ENCODE assay signal across 12 mouse cellular contexts in genomic region chr11:89002621-89003020, GRCm38 (mm10). TPM values are rescaled to one million over a fixed set of nuclear protein-coding genes. Genes with fewer than 3 reads are reported as not detected.
DNase-seq lines count a peak whose midpoint lies in the region; ATAC-seq and TF ChIP-seq lines count a peak whose summit lies in the region.
"Had no signal": no experiment of that assay in that cellular context is flagged by ENCODE, and none has a peak within 500 bp of the region (broad histone marks: within the 10 kb centered on the region; RNA-seq: fewer than 3 reads in every experiment).

No protein-coding gene starts in this region.

- dilution Hi-C loops in CH12.LX (cut with MboI; ENCODE audit: extremely low pct_ligation_motif_present, extremely low pct_unique_long_range_greater_than_20kb, low sequenced_read_pairs): no loop called here

- no peak for ATAC-seq in cerebellum, adult (ENCODE audit: insufficient number of reproducible peaks, low FRiP score, low TSS enrichment)
- no peak for ATAC-seq in kidney, embryonic 15.5 days (replicated peaks; ENCODE audit: low FRiP score)
- ATAC-seq in intestine, embryonic 15.5 days: no peak

- TF ChIP-seq POLR2A in CH12.LX (IDR thresholded peaks at IDR 0.05; ENCODE audit: low read depth, low read length): 0 out of 2 replicates have a peak, but pooled peaks have one; percentile 2

- peak overlapping the region; percentile 32; the same call in 1 of the 2 replicates for H3K27ac ChIP-seq in kidney, embryonic 15.5 days
- H3K27ac ChIP-seq in CH12.LX (ENCODE audit: insufficient read depth, low read depth): no peak overlapping the region
- H3K27ac ChIP-seq in intestine, embryonic 15.5 days: no peak overlapping the region

- DNase-seq in cerebellum, postnatal 14 days: peak; percentile 28 to 54
- no peak for DNase-seq in kidney, postnatal 14 days
- DNase-seq in CH12.LX (ENCODE audit: extremely low read depth): no peak
- DNase-seq in right cerebral cortex, postnatal 4 days: no peak
- no peak for DNase-seq in right cerebral cortex, adult 2 months (ENCODE audit: low spot score in 2 of 2)
- DNase-seq: lung, postnatal 10 days had no signal

- TF ChIP-seq EP300 in CH12.LX (IDR thresholded peaks at IDR 0.05; ENCODE audit: low read length): no peak

- no peak for TF ChIP-seq CTCF in CH12.LX (conservative IDR thresholded peaks at IDR 0.05 in 1 of 2, IDR thresholded peaks at IDR 0.05 in 1 of 2; ENCODE audit: low read depth in 2 of 2, low read length in 2 of 2)

- no peak for TF ChIP-seq RAD21 in CH12.LX (IDR thresholded peaks at IDR 0.05; ENCODE audit: low read depth, low read length)

- peaks cover 37% of the 10 kb centered on the region for H3K79me2 ChIP-seq in CH12.LX (replicated peaks; ENCODE audit: control insufficient read depth, extremely low read depth, insufficient read depth, poor library complexity, severe bottlenecking)

- no peak overlapping the region; the same call in 1 of the 2 replicates for H3K4me3 ChIP-seq in kidney, embryonic 15.5 days (replicated peaks)
- peak overlapping the region in 2 of 3 experiments; percentile 10 to 39 for H3K4me3 ChIP-seq in CH12.LX (replicated peaks in 1 of 3; ENCODE audit: low read depth in 2 of 3, low read length in 2 of 3, poor library complexity in 1 of 3)
- H3K4me3 ChIP-seq in intestine, embryonic 15.5 days (replicated peaks): peak overlapping the region; percentile 12; the same call in 1 of the 2 replicates

- H3K9me3 ChIP-seq in kidney, embryonic 15.5 days (replicated peaks): no peaks in the 10 kb centered on the region
- no peaks in the 10 kb centered on the region for H3K9me3 ChIP-seq in CH12.LX (replicated peaks; ENCODE audit: low read length)
- no peaks in the 10 kb centered on the region for H3K9me3 ChIP-seq in intestine, embryonic 15.5 days

- 82% methylated on average over 5 of the region's 5 CpGs for WGBS in kidney, embryonic 15.5 days
- whole genome bisulfite sequencing in intestine, embryonic 15.5 days: 71% methylated on average over 5 of the region's 5 CpGs

- H3K4me2 ChIP-seq in kidney, embryonic 15.5 days: peak overlapping the region; percentile 39
- peak overlapping the region; percentile 53 for H3K4me2 ChIP-seq in CH12.LX (ENCODE audit: insufficient read depth, low read depth, poor library complexity, severe bottlenecking)
- peak overlapping the region; percentile 44 for H3K4me2 ChIP-seq in intestine, embryonic 15.5 days (replicated peaks)

- in situ Hi-C loops in CH12.LX (cut with MboI; ENCODE audit: low pct_ligation_motif_present, low pct_unique_long_range_greater_than_20kb, low sequenced_read_pairs): loop anchor here (5.0 kb wide), 1 partner anchor 35 kb away; no protein-coding TSS in a partner anchor

- H3K9ac ChIP-seq in kidney, embryonic 15.5 days: no peak overlapping the region
- H3K9ac ChIP-seq in CH12.LX (ENCODE audit: insufficient read depth, low read depth): no peak overlapping the region
- no peak overlapping the region for H3K9ac ChIP-seq in intestine, embryonic 15.5 days

- H3K36me3 ChIP-seq in kidney, embryonic 15.5 days: peaks cover 13% of the 10 kb centered on the region; the same call in 1 of the 2 replicates
- H3K36me3 ChIP-seq in CH12.LX (replicated peaks in 1 of 2; ENCODE audit: control insufficient read depth in 1 of 2, insufficient read depth in 1 of 2, low read length in 1 of 2): peaks cover 12 to 60% of the 10 kb centered on the region in 2 experiments
- H3K36me3 ChIP-seq in intestine, embryonic 15.5 days: 0 out of 2 replicates have a peak, but pooled peaks cover 7% of the 10 kb centered on the region

- H3K27me3 ChIP-seq in kidney, embryonic 15.5 days: no peaks in the 10 kb centered on the region
- no peaks in the 10 kb centered on the region for H3K27me3 ChIP-seq in CH12.LX (replicated peaks)
- H3K27me3 ChIP-seq in intestine, embryonic 15.5 days (replicated peaks): no peaks in the 10 kb centered on the region

- peaks cover 28% of the 10 kb centered on the region for H3K4me1 ChIP-seq in kidney, embryonic 15.5 days
- H3K4me1 ChIP-seq in CH12.LX (ENCODE audit: control insufficient read depth in 1 of 2, insufficient read depth in 2 of 2): peaks cover 26 to 64% of the 10 kb centered on the region in 2 experiments
- H3K4me1 ChIP-seq in intestine, embryonic 15.5 days (replicated peaks): peaks cover 14% of the 10 kb centered on the region

TF ChIP-seq in CH12.LX, 34 proteins besides CTCF, POLR2A, EP300 and RAD21:
- TF ChIP-seq MAFK (IDR thresholded peaks at IDR 0.05; ENCODE audit: insufficient replicate concordance, low read length) (no peak), ELF1 (IDR thresholded peaks at IDR 0.05; ENCODE audit: low read depth, low read length) (0 out of 2 replicates have a peak, but pooled peaks have one; percentile 4), NRF1 (IDR thresholded peaks at IDR 0.05; ENCODE audit: low read depth, low read length) (no peak), PAX5 (IDR thresholded peaks at IDR 0.05; ENCODE audit: low read length) (no peak), MAZ (IDR thresholded peaks at IDR 0.05; ENCODE audit: low read depth, low read length) (no peak), HCFC1 (IDR thresholded peaks at IDR 0.05; ENCODE audit: low read depth, low read length) (no peak), MEF2A (IDR thresholded peaks at IDR 0.05; ENCODE audit: borderline replicate concordance, low read depth, low read length) (no peak)

RNA-seq across cellular contexts. Expression of gene Trim25, which starts 3.4 kb away (rescaled TPM):
- 14.5 and 16.4 TPM in 2 replicates for polyA plus RNA-seq in kidney, embryonic 15.5 days (2015; fragmentation: Nextera tagmentation; extraction: Ambion mirVana)
- total RNA-seq in CH12.LX (2012; rRNA removed) (19.5 and 20.1 TPM in 2 replicates), CH12.LX (2014; rRNA removed) (5.1 and 6.1 TPM in 2 replicates)
- 41.2 and 48.3 TPM in 2 replicates for polyA plus RNA-seq in CH12.LX (2012; ENCODE audit: insufficient read length, low read depth)
- 27.8 and 29.0 TPM in 2 replicates for polyA plus RNA-seq in intestine, embryonic 15.5 days (2015; fragmentation: Nextera tagmentation; extraction: Ambion mirVana)

RNA-seq across cellular contexts. Expression of gene Coil, which starts 32.6 kb away (rescaled TPM):
- polyA plus RNA-seq in kidney, embryonic 15.5 days (2015; fragmentation: Nextera tagmentation; extraction: Ambion mirVana): 17.2 and 18.3 TPM in 2 replicates
- total RNA-seq in CH12.LX (2012; rRNA removed) (28.5 and 33.0 TPM in 2 replicates), CH12.LX (2014; rRNA removed) (37.4 and 41.3 TPM in 2 replicates)
- polyA plus RNA-seq in CH12.LX (2012; ENCODE audit: insufficient read length, low read depth): 35.2 and 35.4 TPM in 2 replicates
- polyA plus RNA-seq in intestine, embryonic 15.5 days (2015; fragmentation: Nextera tagmentation; extraction: Ambion mirVana): 12.4 and 13.9 TPM in 2 replicates

RNA-seq across cellular contexts. Expression of gene Elobl, which starts 35.9 kb away (rescaled TPM):
- polyA plus RNA-seq in kidney, embryonic 15.5 days (2015; fragmentation: Nextera tagmentation; extraction: Ambion mirVana): not detected in 2 replicates
- total RNA-seq in CH12.LX (2012; rRNA removed): not detected in 2 replicates
- not detected in 2 replicates for total RNA-seq in CH12.LX (2014; rRNA removed)
- polyA plus RNA-seq in CH12.LX (2012; ENCODE audit: insufficient read length, low read depth): not detected in 2 replicates
- polyA plus RNA-seq in intestine, embryonic 15.5 days (2015; fragmentation: Nextera tagmentation; extraction: Ambion mirVana): not detected in 2 replicates
- total RNA-seq: adrenal gland, postnatal 36 days; neutrophil, adult 5-6 weeks had no signal
- polyA plus RNA-seq: embryonic facial prominence, embryonic 11.5 days had no signal

RNA-seq across cellular contexts. Expression of gene Scpep1, which starts 47.4 kb away (rescaled TPM):
- 128 and 130 TPM in 2 replicates for polyA plus RNA-seq in kidney, embryonic 15.5 days (2015; fragmentation: Nextera tagmentation; extraction: Ambion mirVana)
- total RNA-seq in CH12.LX (2012; rRNA removed) (98.9 and 121 TPM in 2 replicates), CH12.LX (2014; rRNA removed) (84.5 and 101 TPM in 2 replicates)
- polyA plus RNA-seq in CH12.LX (2012; ENCODE audit: insufficient read length, low read depth): 202 and 210 TPM in 2 replicates
- 131 and 142 TPM in 2 replicates for polyA plus RNA-seq in intestine, embryonic 15.5 days (2015; fragmentation: Nextera tagmentation; extraction: Ambion mirVana)

Comparison
In these comparisons a context has a peak if more than half of its experiments do, and no peak if none do; other contexts are left out.
1. DNase-seq: peak in cerebellum, postnatal 14 days (2 of 2); none in kidney, postnatal 14 days (single experiment), CH12.LX (single experiment), right cerebral cortex, postnatal 4 days (single experiment) and right cerebral cortex, adult 2 months (0 of 2).
2. Peak in every context shown above with its lines, with median percentiles within 50 percentile points of each other: H3K4me2 ChIP-seq.